Mouse (Mus musculus) C2C12 (cell line): ENCODE measurements at regions not wholly inside any gene's neighbourhood (a gene's known extent, or its start where the extent isn't known, plus 50 kb on each side); places are given as distances from the start of the nearest gene placed in this dataset.
A peak's percentile ranks its signal among the peaks of the same experiment; 100 is the strongest.

Experiments used
- H3K27me3 ChIP-seq: one replicate; pipeline ENCODE4 v1.6.1; 2011; ENCODE audit not compliant: control insufficient read depth, insufficient read depth, insufficient read length
- H3K36me3 ChIP-seq: one replicate; pipeline ENCODE4 v1.6.1; 2011; ENCODE audit not compliant: control insufficient read depth, insufficient read depth
- H3K4me3 ChIP-seq: one replicate; pipeline ENCODE4 v1.5.1; 2011; ENCODE audit warnings: mild to moderate bottlenecking, control low read depth; ENCODE audit not compliant: poor library complexity, insufficient read depth, severe bottlenecking
- H3K79me2 ChIP-seq: one replicate; pipeline ENCODE4 v1.6.1; 2011; ENCODE audit not compliant: control insufficient read depth, insufficient read depth
- H3K79me3 ChIP-seq: one replicate; pipeline ENCODE4 v1.6.1; 2011; ENCODE audit warnings: low read depth, control low read depth
- H3ac ChIP-seq: one replicate; pipeline ENCODE3; 2011; ENCODE audit warnings: low read depth; ENCODE audit not compliant: control insufficient read depth, insufficient read length
- CEBPB ChIP-seq: IDR thresholded peaks from one replicate; pipeline ENCODE4 v1.6.1; 2011; ENCODE audit warnings: low read depth, mild to moderate bottlenecking, control low read depth, moderate library complexity
- CTCF ChIP-seq: IDR thresholded peaks from one replicate; pipeline ENCODE4 v1.5.1; 2011; ENCODE audit not compliant: control insufficient read depth, insufficient read depth, insufficient read length
- FOSL1 ChIP-seq: IDR thresholded peaks from one replicate; pipeline ENCODE4 v1.8.0; 2011; ENCODE audit warnings: mild to moderate bottlenecking, low read length; ENCODE audit not compliant: poor library complexity, insufficient read depth, severe bottlenecking
- MAX ChIP-seq: IDR thresholded peaks from one replicate; pipeline ENCODE4 v1.6.1; 2011; ENCODE audit warnings: mild to moderate bottlenecking, control low read depth
- MYOD1 ChIP-seq: IDR thresholded peaks from one replicate; pipeline ENCODE4 v1.6.1; 2011; ENCODE audit warnings: low read depth; ENCODE audit not compliant: control insufficient read depth, insufficient read length
- MYOG ChIP-seq: IDR thresholded peaks from one replicate; pipeline ENCODE4 v1.6.1; 2011; ENCODE audit not compliant: control insufficient read depth, insufficient read length; ENCODE audit errors: extremely low read depth
- USF1 ChIP-seq: IDR thresholded peaks from one replicate; pipeline ENCODE4 v1.6.1; 2011; ENCODE audit warnings: low read depth, mild to moderate bottlenecking, control low read depth, moderate library complexity

GRCm38 (mm10) chr10:66893836-66894235 is 202.1 kb upstream of the Jmjd1c start:
- Histone ChIP-seq H3ac (no peak overlapping the region), H3K79me3 (no peaks in the 10 kb centered on the region), H3K27me3 (no peaks in the 10 kb centered on the region), H3K4me3 (no peak overlapping the region), H3K36me3 (no peaks in the 10 kb centered on the region), H3K79me2 (no peaks in the 10 kb centered on the region)
- no peak for TF ChIP-seq CTCF
- no peak for TF ChIP-seq MYOG
- TF ChIP-seq MAX = no peak
- no peak for TF ChIP-seq CEBPB
- TF ChIP-seq USF1 = no peak
- no peak for TF ChIP-seq FOSL1
- TF ChIP-seq MYOD1 = no peak

DNA sequence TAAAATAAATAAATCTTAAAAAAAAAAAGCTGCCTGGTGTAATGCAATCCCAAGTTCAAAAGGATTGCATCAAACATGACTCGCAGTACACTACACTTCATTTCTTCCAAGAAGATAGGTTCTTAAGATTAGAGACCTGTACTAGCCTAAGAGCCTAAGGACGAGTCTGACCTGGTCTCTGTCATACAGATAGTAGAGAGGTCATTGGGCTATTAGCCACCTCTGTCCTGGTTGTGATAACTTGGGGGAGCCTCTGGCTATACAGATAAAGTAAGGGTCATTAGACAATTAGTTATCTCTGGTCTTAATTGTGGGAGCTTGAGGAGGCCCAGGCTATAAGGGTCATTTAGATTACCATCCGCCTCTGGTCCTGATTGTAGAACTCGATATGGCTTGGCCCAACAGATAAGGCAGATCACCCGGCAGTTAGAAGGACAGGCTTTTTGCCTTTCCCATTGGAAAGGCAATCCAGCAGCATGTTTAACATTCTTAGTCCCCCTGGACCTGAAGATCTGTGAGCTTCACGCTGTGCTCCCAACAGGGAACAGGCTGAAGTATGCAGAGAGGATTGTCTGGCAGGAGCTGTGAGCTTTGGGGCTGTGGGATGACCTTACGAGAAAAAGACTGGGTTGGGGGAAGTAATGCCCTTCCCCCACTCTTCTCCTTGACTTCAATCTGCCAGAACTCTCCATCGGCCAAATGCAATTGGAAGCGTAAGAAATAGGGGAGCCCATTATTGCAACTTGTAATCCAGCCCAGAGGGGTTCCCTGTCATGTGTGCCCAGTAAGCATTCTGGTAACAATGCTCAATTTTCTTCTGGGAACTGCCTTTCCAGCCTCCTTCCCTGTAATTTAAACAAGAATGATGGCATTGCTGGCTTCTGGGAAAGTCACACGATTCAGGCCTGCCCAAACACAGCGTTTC is 199.0 kb upstream of the Jmjd1c start:
- no peaks in the 10 kb centered on the region for H3K79me2 ChIP-seq
- no peak overlapping the region for H3K4me3 ChIP-seq
- no peaks in the 10 kb centered on the region for H3K27me3 ChIP-seq
- H3K36me3 ChIP-seq = no peaks in the 10 kb centered on the region
- no peaks in the 10 kb centered on the region for H3K79me3 ChIP-seq
- TF ChIP-seq MAX (no peak), FOSL1 (no peak), CEBPB (no peak), MYOG (no peak), USF1 (no peak), MYOD1 (no peak), CTCF (no peak)
- no peak overlapping the region for H3ac ChIP-seq

- Histone ChIP-seq H3K4me3 (no peak overlapping the region), H3K79me3 (no peaks in the 10 kb centered on the region), H3K27me3 (no peaks in the 10 kb centered on the region), H3ac (no peak overlapping the region), H3K79me2 (no peaks in the 10 kb centered on the region), H3K36me3 (no peaks in the 10 kb centered on the region)
- TF ChIP-seq MYOD1 (peak; percentile 77), CTCF (no peak)
Observed at GRCm38 (mm10) chr10:66899724-66900123, 196.2 kb upstream of the Jmjd1c start.

- Histone ChIP-seq H3K79me3 (no peaks in the 10 kb centered on the region), H3K27me3 (no peaks in the 10 kb centered on the region), H3K4me3 (no peak overlapping the region), H3ac (no peak overlapping the region), H3K79me2 (no peaks in the 10 kb centered on the region), H3K36me3 (no peaks in the 10 kb centered on the region)
- TF ChIP-seq MYOD1 = no peak
- TF ChIP-seq USF1 = no peak
- no peak for TF ChIP-seq CTCF
- TF ChIP-seq MYOG = no peak
- TF ChIP-seq CEBPB = no peak
- TF ChIP-seq MAX = no peak
- TF ChIP-seq FOSL1 = no peak
Observed at GRCm38 (mm10) chr10:66900781-66901180, 195.1 kb upstream of the Jmjd1c start.

DNA sequence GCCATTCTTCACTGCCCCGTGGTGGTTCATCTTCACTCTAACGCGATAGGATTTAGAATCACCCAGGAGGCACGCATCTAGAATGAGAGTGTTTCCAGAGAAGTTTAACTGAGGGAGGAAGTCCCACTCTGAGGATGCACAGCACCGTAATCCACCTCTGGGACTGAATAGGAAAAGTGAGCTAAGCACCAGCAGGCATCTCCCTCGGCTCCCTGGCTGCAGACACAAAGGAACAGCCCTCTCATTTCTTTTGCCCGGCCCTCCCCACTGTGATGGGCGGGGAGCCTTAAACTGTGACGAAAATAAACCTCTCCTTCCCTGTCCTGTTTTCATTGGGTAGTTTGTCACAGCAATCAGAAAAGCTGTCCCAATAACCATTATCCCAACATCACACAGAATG is 194.1 kb upstream of the Jmjd1c start:
- TF ChIP-seq MAX = no peak
- H3K4me3 ChIP-seq = no peak overlapping the region

DNA sequence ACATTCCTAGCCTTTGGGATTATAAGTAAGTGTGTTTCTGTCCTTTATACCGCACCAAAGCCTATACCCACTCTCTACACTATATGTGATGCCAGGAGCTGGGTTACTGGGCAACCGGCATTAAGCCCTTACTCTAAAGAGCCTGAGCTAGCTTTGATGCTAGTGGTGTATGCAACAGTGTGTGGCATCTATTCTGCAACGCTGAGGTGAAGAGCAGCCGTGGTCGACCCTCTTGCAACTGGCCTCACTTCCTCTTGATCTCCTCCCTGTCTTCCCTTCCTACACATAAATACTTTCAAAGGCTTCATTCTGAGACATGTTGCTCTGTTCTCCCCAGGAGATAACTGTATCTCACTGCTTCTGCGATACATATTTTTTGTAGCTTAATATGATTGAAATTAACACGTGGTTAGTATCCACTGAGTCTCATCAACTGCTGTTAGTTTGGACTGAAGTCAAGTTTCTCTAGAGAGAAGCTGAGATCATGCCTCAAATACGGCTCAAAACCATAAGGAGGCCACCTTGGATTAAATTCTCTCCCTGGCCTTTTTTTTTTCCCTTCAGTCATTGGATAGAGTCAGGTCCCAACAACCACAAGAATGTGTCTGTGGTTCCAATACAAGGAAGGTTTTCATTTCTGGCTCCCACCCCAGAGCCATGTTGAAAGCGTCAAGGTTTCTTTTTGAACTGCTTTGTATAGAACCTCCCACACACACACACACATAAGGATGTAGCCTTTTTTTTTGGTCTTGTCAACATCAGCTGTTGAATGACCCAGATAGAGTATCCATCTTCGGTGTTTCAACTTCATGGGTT is 191.2 kb upstream of the Jmjd1c start:
- no peak overlapping the region for H3ac ChIP-seq
- H3K4me3 ChIP-seq = no peak overlapping the region
- no peaks in the 10 kb centered on the region for H3K36me3 ChIP-seq
- no peaks in the 10 kb centered on the region for H3K79me3 ChIP-seq
- H3K27me3 ChIP-seq = no peaks in the 10 kb centered on the region
- no peaks in the 10 kb centered on the region for H3K79me2 ChIP-seq
- TF ChIP-seq FOSL1 = no peak
- no peak for TF ChIP-seq MYOG
- TF ChIP-seq CEBPB = no peak
- no peak for TF ChIP-seq CTCF
- TF ChIP-seq MAX = peak; percentile 72
- peak; percentile 2 for TF ChIP-seq USF1
- peak; percentile 52 for TF ChIP-seq MYOD1

More for the DNA sequence above, 194.1 kb upstream of the Jmjd1c start:
- Histone ChIP-seq H3K79me3 (no peaks in the 10 kb centered on the region), H3K79me2 (no peaks in the 10 kb centered on the region), H3K36me3 (no peaks in the 10 kb centered on the region), H3K27me3 (no peaks in the 10 kb centered on the region), H3ac (no peak overlapping the region)
